Mouse (Mus musculus): ENCODE measurements around the gene Etaa1. TPM values are rescaled to one million over a fixed set of nuclear protein-coding genes. Genes with fewer than 3 reads are reported as not detected.

Etaa1 gene
- total and polyA plus RNA-seq, 3 experiments = 7.7 to 13.8 TPM; not detected in 1

GRCm38 (mm10) chr11:17951336-17951735 is 2.3 kb downstream of the Etaa1 start:
- Histone ChIP-seq H3K9ac (ENCODE audit: control insufficient read depth, low read depth, low read length, poor library complexity, severe bottlenecking) (no peak overlapping the region), H3K4me3 (ENCODE audit: control insufficient read depth in 1 of 2, insufficient read depth in 1 of 2, low read depth in 2 of 2, low read length in 2 of 2) (no peak overlapping the region), H3K36me3 (ENCODE audit: control insufficient read depth in 1 of 2, insufficient read depth in 2 of 2, low read length in 2 of 2) (peaks cover 16 to 43% of the 10 kb centered on the region in 2 experiments), H3K4me1 (ENCODE audit: control insufficient read depth in 1 of 2, insufficient read depth in 2 of 2, low read length in 2 of 2) (peaks cover 4 to 6% of the 10 kb centered on the region in 2 experiments), H3K27ac (ENCODE audit: control insufficient read depth, low read depth, low read length) (no peak overlapping the region), H3K9me3 (replicated peaks; ENCODE audit: insufficient read depth, low read length) (no peaks in the 10 kb centered on the region), H3K27me3 (ENCODE audit: control insufficient read depth in 1 of 2, insufficient read depth in 2 of 2, low read length in 2 of 2) (no peaks in the 10 kb centered on the region), H3K79me2 (ENCODE audit: control insufficient read depth, insufficient read depth, low read length, poor library complexity) (peaks cover 17% of the 10 kb centered on the region)
- TF ChIP-seq ZMIZ1 (IDR thresholded peaks at IDR 0.05; ENCODE audit: low read depth, low read length) (no peak), TCF12 (IDR thresholded peaks at IDR 0.05; ENCODE audit: low read depth, low read length) (no peak), ELF1 (IDR thresholded peaks at IDR 0.05; ENCODE audit: low read depth, low read length) (no peak), USF2 (IDR thresholded peaks at IDR 0.05; ENCODE audit: borderline replicate concordance in 1 of 2, insufficient read depth in 1 of 2, low read depth in 1 of 2, low read length in 2 of 2) (no peak), CTCF (IDR thresholded peaks at IDR 0.05 in 2 of 3, conservative IDR thresholded peaks at IDR 0.05 in 1 of 3; ENCODE audit: control insufficient read depth in 1 of 3, insufficient read depth in 1 of 3, low read depth in 2 of 3, low read length in 3 of 3, poor library complexity in 1 of 3, severe bottlenecking in 1 of 3) (no peak), ETS1 (IDR thresholded peaks at IDR 0.05; ENCODE audit: low read depth, low read length) (no peak), TBP (IDR thresholded peaks at IDR 0.05; ENCODE audit: low read depth, low read length) (no peak), JUND (IDR thresholded peaks at IDR 0.05; ENCODE audit: low read depth, low read length) (no peak), HCFC1 (IDR thresholded peaks at IDR 0.05; ENCODE audit: low read depth, low read length) (no peak), UBTF (IDR thresholded peaks at IDR 0.05; ENCODE audit: borderline replicate concordance, insufficient read depth, low read depth, low read length) (no peak), SIN3A (IDR thresholded peaks at IDR 0.05; ENCODE audit: low read length) (no peak), BHLHE40 (IDR thresholded peaks at IDR 0.05; ENCODE audit: borderline replicate concordance, low read depth, low read length) (no peak), MAFK (IDR thresholded peaks at IDR 0.05; ENCODE audit: borderline replicate concordance, low read depth, low read length) (no peak), CHD1 (IDR thresholded peaks at IDR 0.05; ENCODE audit: low read depth, low read length) (no peak), POLR2A (IDR thresholded peaks at IDR 0.05; ENCODE audit: control insufficient read depth in 1 of 2, insufficient read depth in 1 of 2, low read depth in 1 of 2, low read length in 2 of 2, poor library complexity in 1 of 2) (no peak), RAD21 (IDR thresholded peaks at IDR 0.05; ENCODE audit: low read depth, low read length) (no peak), NELFE (IDR thresholded peaks at IDR 0.05; ENCODE audit: low read depth, low read length) (no peak), NRF1 (IDR thresholded peaks at IDR 0.05; ENCODE audit: insufficient read depth, low read depth, low read length, poor library complexity, severe bottlenecking) (no peak), KAT2A (conservative IDR thresholded peaks at IDR 0.05; ENCODE audit: low read depth, low read length) (no peak), MYB (IDR thresholded peaks at IDR 0.05; ENCODE audit: low read depth, low read length) (no peak)
- DNase-seq (ENCODE audit: low read depth, low spot score) = no peak

GRCm38 (mm10) chr11:17939168-17939567 is 14.5 kb downstream of the Etaa1 start:
- no peak overlapping the region for H3K4me3 ChIP-seq (ENCODE audit: control insufficient read depth in 1 of 2, insufficient read depth in 1 of 2, low read depth in 2 of 2, low read length in 2 of 2)
- TF ChIP-seq ZKSCAN1 (IDR thresholded peaks at IDR 0.05; ENCODE audit: low read depth, low read length) (no peak), UBTF (IDR thresholded peaks at IDR 0.05; ENCODE audit: borderline replicate concordance, insufficient read depth, low read depth, low read length) (no peak), SIN3A (IDR thresholded peaks at IDR 0.05; ENCODE audit: low read length) (no peak), MEF2A (IDR thresholded peaks at IDR 0.05; ENCODE audit: extremely low read depth, insufficient replicate concordance, low read depth, low read length, poor library complexity, severe bottlenecking) (no peak), POLR2A (IDR thresholded peaks at IDR 0.05; ENCODE audit: control insufficient read depth in 1 of 2, insufficient read depth in 1 of 2, low read depth in 1 of 2, low read length in 2 of 2, poor library complexity in 1 of 2) (no peak), TAL1 (IDR thresholded peaks at IDR 0.05; ENCODE audit: low read length) (no peak)
- H3K27ac ChIP-seq (ENCODE audit: control insufficient read depth, low read depth, low read length) = no peak overlapping the region
- no peak for DNase-seq (ENCODE audit: low read depth, low spot score)
- H3K9me3 ChIP-seq (replicated peaks; ENCODE audit: insufficient read depth, low read length) = no peaks in the 10 kb centered on the region
- no peak overlapping the region for H3K9ac ChIP-seq (ENCODE audit: control insufficient read depth, low read depth, low read length, poor library complexity, severe bottlenecking)
- peaks cover 9 to 33% of the 10 kb centered on the region in 2 experiments for H3K36me3 ChIP-seq (ENCODE audit: control insufficient read depth in 1 of 2, insufficient read depth in 2 of 2, low read length in 2 of 2)
- H3K4me1 ChIP-seq (ENCODE audit: control insufficient read depth in 1 of 2, insufficient read depth in 2 of 2, low read length in 2 of 2) = no peaks in the 10 kb centered on the region
- H3K27me3 ChIP-seq (ENCODE audit: control insufficient read depth in 1 of 2, insufficient read depth in 2 of 2, low read length in 2 of 2) = no peaks in the 10 kb centered on the region
- peaks cover 5% of the 10 kb centered on the region for H3K79me2 ChIP-seq (ENCODE audit: control insufficient read depth, insufficient read depth, low read length, poor library complexity)

Data from MEL (cell line).